Mouse (Mus musculus) hindbrain, embryonic 11.5 days (tissue): ENCODE data around the gene Tbc1d5. TPM values are rescaled to one million over a fixed set of nuclear protein-coding genes. Genes with fewer than 3 reads are reported as not detected.

ENCODE experiments used
- ATAC-seq: fragments of 200-750 bp; cut with Nextera tagmentation; 2 replicates; pipeline ENCODE4 v1.8.0; 2017; ENCODE audit warnings: mild to moderate bottlenecking, moderate TSS enrichment, moderate library complexity; ENCODE audit not compliant: low FRiP score
- DNase-seq: peaks from one replicate; pipeline ENCODE4 v3.0.0-alpha.2; 2015; ENCODE audit warnings: low spot score
- H3K27ac ChIP-seq: fragments of 300-500 bp; sonication (generic); 2 replicates; pipeline ENCODE4 v1.5.1; 2014; ENCODE audit warnings: mild to moderate bottlenecking, low read depth, low read length
- H3K27me3 ChIP-seq: fragments of 300-500 bp; sonication (generic); 2 replicates; pipeline ENCODE4 v1.6.1; 2014; ENCODE audit warnings: mild to moderate bottlenecking, low read length, moderate library complexity, mixed read lengths; ENCODE audit not compliant: control insufficient read depth, insufficient read depth
- H3K36me3 ChIP-seq: fragments of 300-500 bp; sonication (generic); 2 replicates; pipeline ENCODE4 v1.6.1; 2014; ENCODE audit warnings: mild to moderate bottlenecking, low read length, moderate library complexity, mixed read lengths; ENCODE audit not compliant: control insufficient read depth, insufficient read depth
- H3K4me1 ChIP-seq: fragments of 300-500 bp; sonication (generic); replicated peaks from 2 replicates; pipeline ENCODE4 v1.6.1; 2014; ENCODE audit warnings: low read length, mixed read lengths; ENCODE audit not compliant: control insufficient read depth, insufficient read depth
- H3K4me2 ChIP-seq: fragments of 300-500 bp; sonication (generic); replicated peaks from 2 replicates; pipeline ENCODE4 v1.6.1; 2014; ENCODE audit warnings: mild to moderate bottlenecking, low read depth, low read length
- H3K4me3 ChIP-seq: fragments of 300-500 bp; sonication (generic); 2 replicates; pipeline ENCODE4 v1.5.1; 2014; ENCODE audit warnings: low read depth, low read length
- H3K9ac ChIP-seq: fragments of 300-500 bp; sonication (generic); 2 replicates; pipeline ENCODE4 v1.6.1; 2014; ENCODE audit warnings: low read depth, low read length
- H3K9me3 ChIP-seq: fragments of 300-500 bp; sonication (generic); 2 replicates; pipeline ENCODE4 v1.6.1; 2016; ENCODE audit warnings: low read length; ENCODE audit not compliant: control insufficient read depth
- WGBS: fragments of 180-500 bp; shearing (Covaris S2); extraction: QIAGEN DNeasy Blood & Tissue Kit; methylation state at CpG from one replicate; pipeline ENCODE4 v1.1.7; 2014; 5-methylcytosine and 5-hydroxymethylcytosine counted together
- polyA plus RNA-seq: library from polyadenylated mRNA; unstranded; fragments of >200 nt; fragmentation: Nextera tagmentation; extraction: Ambion mirVana; gene quantifications from 2 replicates; pipeline ENCODE4 v1.2.1, GENCODE M21; 2014

Tbc1d5 gene
- polyA plus RNA-seq, 1 experiment from 2014 or later = 10.8 TPM

GRCm38 (mm10) chr17:50764387-50764786 is 414.8 kb downstream of the Tbc1d5 start:
- H3K27ac ChIP-seq = no peak overlapping the region
- no peak for ATAC-seq
- WGBS = 93% methylated on average over 7 of the region's 7 CpGs
- H3K9me3 ChIP-seq = no peaks in the 10 kb centered on the region
- no peak overlapping the region for H3K4me3 ChIP-seq
- DNase-seq = no peak
- H3K27me3 ChIP-seq = no peaks in the 10 kb centered on the region
- H3K36me3 ChIP-seq = no peaks in the 10 kb centered on the region
- no peaks in the 10 kb centered on the region for H3K4me1 ChIP-seq
- no peak overlapping the region for H3K4me2 ChIP-seq
- H3K9ac ChIP-seq = no peak overlapping the region

DNA sequence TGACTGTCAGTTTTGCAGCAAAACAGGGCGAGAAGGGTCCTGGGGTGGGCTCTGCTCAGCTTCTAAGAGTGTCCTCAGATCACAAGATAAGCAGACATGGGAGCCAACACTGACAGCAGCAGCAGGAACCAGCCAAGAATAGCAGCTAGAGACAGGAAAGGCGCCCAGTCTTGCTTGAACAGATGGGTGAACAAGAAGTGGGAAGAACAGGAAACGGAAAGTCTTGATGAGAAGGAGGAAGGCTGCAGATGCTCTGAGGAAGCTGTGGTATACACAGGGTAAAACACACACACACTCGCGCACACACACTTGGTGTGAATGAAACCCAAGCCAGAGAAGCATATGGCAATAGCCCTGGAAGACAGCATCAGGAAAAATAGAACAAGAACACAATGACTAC is 415.7 kb downstream of the Tbc1d5 start:
- Histone ChIP-seq H3K36me3 (no peaks in the 10 kb centered on the region), H3K27me3 (no peaks in the 10 kb centered on the region), H3K9ac (no peak overlapping the region), H3K4me2 (no peak overlapping the region), H3K4me3 (no peak overlapping the region), H3K9me3 (no peaks in the 10 kb centered on the region), H3K27ac (no peak overlapping the region), H3K4me1 (no peaks in the 10 kb centered on the region)
- WGBS = 88% methylated on average over 5 of the region's 5 CpGs
- DNase-seq (no peak), ATAC-seq (no peak)

DNA sequence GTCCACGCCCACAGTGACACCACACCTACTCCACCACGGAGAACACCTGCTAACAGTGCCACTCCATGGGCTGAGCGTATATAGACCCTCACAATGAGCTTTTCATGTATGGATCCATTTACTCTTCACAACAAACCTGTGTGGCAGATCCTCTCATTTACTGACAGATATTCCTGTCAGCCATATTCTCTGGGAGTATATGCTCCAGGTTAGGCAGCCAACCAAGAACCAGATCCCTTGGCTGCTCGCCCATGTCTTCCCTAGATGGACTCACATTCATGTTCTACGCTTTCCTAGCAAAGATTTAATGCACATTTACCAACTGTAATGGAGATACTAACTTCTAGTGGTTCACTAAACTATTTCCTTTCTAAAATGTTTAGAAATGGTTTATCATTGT is 416.9 kb downstream of the Tbc1d5 start:
- ATAC-seq (no peak), DNase-seq (no peak)
- no peak overlapping the region for H3K4me2 ChIP-seq
- H3K4me1 ChIP-seq = no peaks in the 10 kb centered on the region
- H3K36me3 ChIP-seq = no peaks in the 10 kb centered on the region
- no peak overlapping the region for H3K4me3 ChIP-seq
- H3K27ac ChIP-seq = no peak overlapping the region
- H3K9me3 ChIP-seq = no peaks in the 10 kb centered on the region
- 94% methylated on average over 5 of the region's 5 CpGs for WGBS
- no peak overlapping the region for H3K9ac ChIP-seq
- H3K27me3 ChIP-seq = no peaks in the 10 kb centered on the region

- H3K4me3 ChIP-seq = no peak overlapping the region
- no peaks in the 10 kb centered on the region for H3K4me1 ChIP-seq
- WGBS = 47% methylated on average over 5 of the region's 5 CpGs
- no peaks in the 10 kb centered on the region for H3K27me3 ChIP-seq
- no peaks in the 10 kb centered on the region for H3K36me3 ChIP-seq
- H3K9me3 ChIP-seq = no peaks in the 10 kb centered on the region
- ATAC-seq (no peak), DNase-seq (no peak)
- no peak overlapping the region for H3K27ac ChIP-seq
- no peak overlapping the region for H3K4me2 ChIP-seq
- no peak overlapping the region for H3K9ac ChIP-seq
Observed at GRCm38 (mm10) chr17:50761082-50761481, 418.1 kb downstream of the Tbc1d5 start.

- no peak overlapping the region for H3K4me2 ChIP-seq
- H3K27me3 ChIP-seq = no peaks in the 10 kb centered on the region
- H3K4me1 ChIP-seq = no peaks in the 10 kb centered on the region
- H3K36me3 ChIP-seq = no peaks in the 10 kb centered on the region
- no peak overlapping the region for H3K27ac ChIP-seq
- no peaks in the 10 kb centered on the region for H3K9me3 ChIP-seq
- H3K9ac ChIP-seq = no peak overlapping the region
- ATAC-seq = no peak
- H3K4me3 ChIP-seq = no peak overlapping the region
- DNase-seq = no peak
- 86% methylated on average over 9 of the region's 9 CpGs for WGBS
Observed at GRCm38 (mm10) chr17:50753356-50754138, 425.6 kb downstream of the Tbc1d5 start.

- Histone ChIP-seq H3K36me3 (no peaks in the 10 kb centered on the region), H3K4me3 (no peak overlapping the region), H3K9me3 (no peaks in the 10 kb centered on the region), H3K4me2 (no peak overlapping the region), H3K4me1 (no peaks in the 10 kb centered on the region), H3K9ac (no peak overlapping the region), H3K27ac (no peak overlapping the region), H3K27me3 (no peaks in the 10 kb centered on the region)
- DNase-seq (no peak), ATAC-seq (no peak)
- WGBS = 95% methylated on average over 3 of the region's 3 CpGs
Observed at GRCm38 (mm10) chr17:50752753-50753152, 426.4 kb downstream of the Tbc1d5 start.

DNA sequence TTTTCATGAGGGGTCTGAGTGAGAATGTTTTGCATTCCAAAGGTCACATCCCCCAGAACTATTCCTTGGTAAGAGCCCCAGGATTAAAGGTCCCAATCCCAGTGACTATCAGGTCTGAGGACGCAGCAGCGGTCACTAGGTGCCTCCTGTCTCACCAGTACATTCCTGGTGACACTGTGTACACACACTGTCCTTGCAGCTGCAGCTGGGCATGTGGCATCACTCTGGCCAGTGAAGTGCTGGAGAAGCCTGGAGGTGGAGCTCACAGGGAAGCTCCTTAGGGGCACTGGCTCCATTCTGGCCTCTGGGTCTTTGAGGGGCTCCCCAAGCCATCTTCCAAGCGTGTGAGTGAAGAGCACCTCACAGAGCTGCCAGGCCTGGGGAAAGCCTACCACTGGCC is 427.2 kb downstream of the Tbc1d5 start:
- no peak for DNase-seq
- WGBS = 92% methylated on average over 3 of the region's 3 CpGs
- H3K9ac ChIP-seq = no peak overlapping the region
- H3K4me2 ChIP-seq = no peak overlapping the region
- H3K27ac ChIP-seq = no peak overlapping the region
- H3K4me1 ChIP-seq = no peaks in the 10 kb centered on the region
- no peak overlapping the region for H3K4me3 ChIP-seq
- no peaks in the 10 kb centered on the region for H3K27me3 ChIP-seq
- ATAC-seq = no peak
- no peaks in the 10 kb centered on the region for H3K36me3 ChIP-seq
- no peaks in the 10 kb centered on the region for H3K9me3 ChIP-seq

GRCm38 (mm10) chr17:50750874-50751273 is 428.3 kb downstream of the Tbc1d5 start:
- ATAC-seq (no peak), DNase-seq (no peak)
- H3K9me3 ChIP-seq = no peaks in the 10 kb centered on the region
- H3K27ac ChIP-seq = no peak overlapping the region
- H3K9ac ChIP-seq = no peak overlapping the region
- H3K4me3 ChIP-seq = no peak overlapping the region
- no peaks in the 10 kb centered on the region for H3K4me1 ChIP-seq
- H3K27me3 ChIP-seq = no peaks in the 10 kb centered on the region
- no peaks in the 10 kb centered on the region for H3K36me3 ChIP-seq
- no peak overlapping the region for H3K4me2 ChIP-seq
- whole genome bisulfite sequencing = 42% methylated on average over 2 of the region's 2 CpGs

DNA sequence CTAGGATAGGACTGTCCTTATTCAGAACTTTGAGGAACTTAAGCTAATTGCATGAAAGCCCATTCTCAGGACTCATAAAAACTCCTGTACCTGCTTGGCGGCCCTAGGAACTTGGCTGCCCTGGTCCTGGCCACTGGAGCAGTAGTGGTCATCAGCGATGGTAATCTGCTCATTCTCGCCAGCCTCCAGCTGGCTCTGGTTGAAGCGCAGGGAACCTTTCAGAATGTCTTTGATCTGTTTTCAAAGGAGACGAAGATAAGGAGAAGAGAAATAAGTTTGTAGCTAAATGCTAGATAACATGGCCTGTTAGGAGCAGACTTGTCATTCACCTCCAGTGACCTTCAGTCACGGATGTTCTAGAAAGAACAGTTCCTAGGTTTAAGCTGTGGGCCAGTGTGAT is 437.8 kb downstream of the Tbc1d5 start:
- Histone ChIP-seq H3K4me3 (no peak overlapping the region), H3K4me1 (no peaks in the 10 kb centered on the region), H3K27me3 (no peaks in the 10 kb centered on the region), H3K4me2 (no peak overlapping the region), H3K36me3 (no peaks in the 10 kb centered on the region), H3K9ac (no peak overlapping the region), H3K9me3 (no peaks in the 10 kb centered on the region), H3K27ac (no peak overlapping the region)
- no peak for ATAC-seq
- WGBS = 86% methylated on average over 6 of the region's 6 CpGs
- no peak for DNase-seq
